Mouse (Mus musculus) liver, embryonic 13.5 days (tissue): ENCODE measurements at regions not wholly inside any gene's neighbourhood (a gene's known extent, or its start where the extent isn't known, plus 50 kb on each side); places are given as distances from the start of the nearest gene placed in this dataset.
A peak's percentile ranks its signal among the peaks of the same experiment; 100 is the strongest.

Source experiments
- ATAC-seq: fragments of 200-750 bp; cut with Nextera tagmentation; 2 replicates; pipeline ENCODE4 v1.8.0; 2017; ENCODE audit warnings: low read depth, mild to moderate bottlenecking, moderate number of reproducible peaks, moderate library complexity
- DNase-seq: peaks from one replicate; pipeline ENCODE4 v3.0.0; 2022
- H3K27ac ChIP-seq: fragments of 300-500 bp; sonication (generic); 2 replicates; pipeline ENCODE4 v1.5.1; 2015; ENCODE audit warnings: moderate library complexity, mild to moderate bottlenecking, inconsistent platforms
- H3K27me3 ChIP-seq: fragments of 300-500 bp; sonication (generic); 2 replicates; pipeline ENCODE4 v1.6.1; 2015; ENCODE audit warnings: mild to moderate bottlenecking, inconsistent platforms
- H3K36me3 ChIP-seq: fragments of 300-500 bp; sonication (generic); 2 replicates; pipeline ENCODE4 v1.6.1; 2015; ENCODE audit warnings: mild to moderate bottlenecking, inconsistent platforms
- H3K4me1 ChIP-seq: fragments of 300-500 bp; sonication (generic); replicated peaks from 2 replicates; pipeline ENCODE4 v1.6.1; 2015; ENCODE audit warnings: inconsistent platforms
- H3K4me2 ChIP-seq: fragments of 300-500 bp; sonication (generic); 2 replicates; pipeline ENCODE4 v1.6.1; 2015; ENCODE audit warnings: inconsistent platforms, mild to moderate bottlenecking, moderate library complexity
- H3K4me3 ChIP-seq: fragments of 300-500 bp; sonication (generic); replicated peaks from 2 replicates; pipeline ENCODE4 v1.5.1; 2015; ENCODE audit warnings: mild to moderate bottlenecking, inconsistent platforms
- H3K9ac ChIP-seq: fragments of 300-500 bp; sonication (generic); 2 replicates; pipeline ENCODE4 v1.6.1; 2015; ENCODE audit warnings: mild to moderate bottlenecking, inconsistent platforms
- H3K9me3 ChIP-seq: fragments of 300-500 bp; sonication (generic); replicated peaks from 2 replicates; pipeline ENCODE4 v1.6.1; 2016; ENCODE audit warnings: inconsistent platforms
- WGBS: fragments of 180-500 bp; shearing (Covaris S2); methylation state at CpG from one replicate; pipeline ENCODE4 v1.1.7; 2015; ENCODE audit not compliant: insufficient replicate concordance; 5-methylcytosine and 5-hydroxymethylcytosine counted together

DNA sequence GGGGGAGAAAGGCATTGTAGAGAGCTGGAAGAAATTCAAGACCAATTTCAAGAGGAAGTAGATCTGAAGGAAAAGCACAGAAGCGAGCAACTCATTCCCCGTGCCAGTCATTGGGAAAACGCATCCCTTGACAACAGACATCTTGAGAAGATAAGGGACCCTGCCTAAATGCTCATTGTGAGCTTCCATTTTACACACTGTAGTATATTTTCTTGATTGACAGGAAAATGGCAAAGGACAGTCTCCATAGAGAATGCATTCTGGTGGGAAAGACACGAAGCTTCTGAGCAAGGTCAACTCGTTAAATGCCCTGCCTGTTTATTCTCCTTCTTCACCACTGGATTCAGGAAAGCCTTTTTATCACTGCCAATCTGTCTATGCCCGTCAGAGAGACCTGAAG lies 424.1 kb upstream of the Vwc2 start:
- Histone ChIP-seq H3K9me3 (no peaks in the 10 kb centered on the region), H3K36me3 (no peaks in the 10 kb centered on the region), H3K27me3 (no peaks in the 10 kb centered on the region), H3K9ac (no peak overlapping the region), H3K4me3 (no peak overlapping the region), H3K4me1 (no peaks in the 10 kb centered on the region), H3K4me2 (no peak overlapping the region), H3K27ac (no peak overlapping the region)
- DNase-seq, result no peak
- no peak for ATAC-seq
- WGBS, result 59% methylated on average over 6 of the region's 6 CpGs

DNA sequence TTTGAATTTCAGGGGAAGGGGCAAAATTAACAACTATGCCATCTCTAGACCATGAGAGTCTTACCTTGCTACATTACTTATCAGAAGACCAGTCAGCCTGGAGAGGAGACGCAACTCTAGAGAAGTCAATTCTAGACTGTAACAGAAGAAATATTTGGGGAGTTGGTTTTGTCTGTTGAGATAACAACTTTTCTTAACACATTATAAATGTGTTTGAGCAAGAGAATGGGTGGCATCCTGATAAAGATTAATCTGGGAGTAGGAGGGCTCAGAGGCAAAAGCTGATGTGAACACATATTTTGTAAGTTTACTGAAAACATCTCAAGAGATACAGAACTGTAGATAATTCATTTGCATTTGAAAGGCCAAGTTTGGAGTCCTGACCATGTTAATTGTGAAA lies 389.0 kb upstream of the Vwc2 start:
- H3K4me2 ChIP-seq, result no peak overlapping the region
- no peak overlapping the region for H3K9ac ChIP-seq
- H3K9me3 ChIP-seq, result no peaks in the 10 kb centered on the region
- DNase-seq (no peak), ATAC-seq (no peak)
- no peaks in the 10 kb centered on the region for H3K36me3 ChIP-seq
- no peaks in the 10 kb centered on the region for H3K4me1 ChIP-seq
- no peak overlapping the region for H3K27ac ChIP-seq
- WGBS, result 67% methylated on average over 1 of the region's 1 CpGs
- no peak overlapping the region for H3K4me3 ChIP-seq
- no peaks in the 10 kb centered on the region for H3K27me3 ChIP-seq

DNA sequence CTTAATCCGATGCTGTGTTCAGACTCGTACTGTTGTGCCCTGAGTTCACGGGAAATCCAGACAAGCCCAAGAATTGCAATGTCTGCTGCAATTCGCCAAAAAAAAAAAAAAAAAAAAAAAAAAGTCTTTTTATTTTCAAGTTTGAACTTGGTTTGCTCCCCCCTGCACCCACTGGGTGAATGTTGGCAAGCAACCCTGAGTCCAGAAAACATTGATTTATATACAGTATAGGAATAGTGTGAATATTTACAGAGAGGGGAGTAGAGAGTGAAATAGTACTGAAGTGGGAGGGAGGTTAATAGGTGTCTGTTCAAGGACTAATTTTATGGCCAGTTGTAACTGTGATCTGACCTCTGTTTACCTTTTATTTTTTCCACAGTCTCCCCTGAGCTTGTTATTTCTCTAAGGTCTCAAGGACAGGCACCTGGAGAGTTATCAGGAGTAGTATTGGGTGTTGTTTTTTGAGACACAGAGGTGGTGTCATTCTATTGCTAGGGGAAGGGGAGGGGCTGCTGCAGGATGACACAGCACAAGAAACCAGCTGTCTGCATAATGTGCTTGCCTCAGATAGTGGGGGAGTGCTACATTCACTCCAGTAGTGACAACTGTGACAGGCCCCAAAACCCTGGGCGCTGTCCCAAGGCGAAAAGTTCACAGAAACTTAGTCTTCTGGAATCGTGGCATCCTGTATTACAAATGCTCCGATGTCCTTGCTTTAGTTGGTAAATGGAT lies 385.0 kb upstream of the Vwc2 start:
- H3K9me3 ChIP-seq, result no peaks in the 10 kb centered on the region
- H3K27ac ChIP-seq, result peak overlapping the region; percentile 63
- no peak overlapping the region for H3K4me3 ChIP-seq
- DNase-seq, result peak; percentile 66
- H3K9ac ChIP-seq, result no peak overlapping the region
- 52% methylated on average over 8 of the region's 8 CpGs for WGBS
- H3K27me3 ChIP-seq, result no peaks in the 10 kb centered on the region
- no peak overlapping the region for H3K4me2 ChIP-seq
- peak; percentile 100 for ATAC-seq
- no peaks in the 10 kb centered on the region for H3K36me3 ChIP-seq
- H3K4me1 ChIP-seq, result no peaks in the 10 kb centered on the region
